Mouse (Mus musculus) limb, embryonic 14.5 days (tissue): ENCODE measurements at regions not wholly inside any gene's neighbourhood (a gene's known extent, or its start where the extent isn't known, plus 50 kb on each side); places are given as distances from the start of the nearest gene placed in this dataset.
A peak's percentile ranks its signal among the peaks of the same experiment; 100 is the strongest.

Experiments used
- ATAC-seq: fragments of 200-750 bp; cut with Nextera tagmentation; 2 replicates; pipeline ENCODE4 v1.8.0; 2017; ENCODE audit warnings: low read depth, moderate number of reproducible peaks, moderate TSS enrichment; ENCODE audit not compliant: low FRiP score
- DNase-seq: peaks from one replicate; pipeline ENCODE4 v3.0.0-alpha.2; 2015; ENCODE audit warnings: low spot score
- H3K27ac ChIP-seq: fragments of 300-500 bp; sonication (generic); replicated peaks from 2 replicates; pipeline ENCODE4 v1.5.1; 2014; ENCODE audit warnings: low read depth, mild to moderate bottlenecking, low read length, moderate library complexity, mixed read lengths
- H3K27me3 ChIP-seq: fragments of 300-500 bp; sonication (generic); 2 replicates; pipeline ENCODE4 v1.6.1; 2014; ENCODE audit warnings: low read length, mixed read lengths; ENCODE audit not compliant: control insufficient read depth, insufficient read depth
- H3K36me3 ChIP-seq: fragments of 300-500 bp; sonication (generic); 2 replicates; pipeline ENCODE4 v1.6.1; 2014; ENCODE audit warnings: mild to moderate bottlenecking, low read length, moderate library complexity, mixed read lengths; ENCODE audit not compliant: control insufficient read depth, insufficient read depth
- H3K4me1 ChIP-seq: fragments of 300-500 bp; sonication (generic); 2 replicates; pipeline ENCODE4 v1.6.1; 2014; ENCODE audit warnings: antibody characterized with exemption, low read length, mixed read lengths; ENCODE audit not compliant: control insufficient read depth, insufficient read depth
- H3K4me2 ChIP-seq: fragments of 300-500 bp; sonication (generic); replicated peaks from 2 replicates; pipeline ENCODE4 v1.6.1; 2014; ENCODE audit warnings: low read depth, mild to moderate bottlenecking, low read length, moderate library complexity; ENCODE audit not compliant: severe bottlenecking
- H3K4me3 ChIP-seq: fragments of 300-500 bp; sonication (generic); replicated peaks from 2 replicates; pipeline ENCODE4 v1.5.1; 2014; ENCODE audit warnings: low read length
- H3K9ac ChIP-seq: fragments of 300-500 bp; sonication (generic); 2 replicates; pipeline ENCODE4 v1.6.1; 2014; ENCODE audit warnings: mild to moderate bottlenecking, low read depth, low read length, moderate library complexity; ENCODE audit not compliant: severe bottlenecking
- H3K9me3 ChIP-seq: fragments of 300-500 bp; sonication (generic); 2 replicates; pipeline ENCODE4 v1.6.1; 2016; ENCODE audit warnings: low read length; ENCODE audit not compliant: control insufficient read depth
- POLR2A ChIP-seq: fragments of 200-500 bp; IDR thresholded peaks from 2 replicates; pipeline ENCODE4 v1.8.0; 2012; ENCODE audit warnings: inconsistent platforms, mild to moderate bottlenecking, moderate library complexity, borderline replicate concordance; ENCODE audit not compliant: insufficient read depth, insufficient read length; ENCODE audit errors: extremely low read depth
- WGBS: fragments of 180-500 bp; shearing (Covaris S2); extraction: QIAGEN DNeasy Blood & Tissue Kit; methylation state at CpG from one replicate; pipeline ENCODE4 v1.1.7; 2014; 5-methylcytosine and 5-hydroxymethylcytosine counted together

GRCm38 (mm10) chr15:56479015-56479414 lies 998.4 kb downstream of the Slc22a22 start:
- H3K27ac ChIP-seq: no peak overlapping the region
- ATAC-seq: peak; percentile 71; the same call in 1 of the 2 replicates
- peak; percentile 57 for DNase-seq

DNA sequence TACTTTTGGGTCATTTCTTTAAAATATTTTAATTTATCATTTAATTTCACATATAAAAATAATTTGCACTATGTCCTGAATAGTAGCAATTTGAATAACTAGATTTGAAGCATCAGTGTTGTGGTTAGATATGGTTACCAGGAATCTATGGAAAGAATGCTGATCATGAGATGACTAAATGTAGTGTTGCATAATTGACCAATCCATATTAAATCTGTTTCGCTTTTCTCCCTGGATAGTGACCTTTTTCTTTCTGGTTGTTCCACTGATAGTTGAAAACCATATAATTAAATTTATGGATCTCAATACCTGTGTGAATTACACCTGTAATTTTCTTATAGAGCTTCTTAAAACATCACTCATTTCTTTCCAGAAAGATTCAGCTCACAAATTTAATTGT lies 1003.7 kb downstream of the Slc22a22 start:
- Histone ChIP-seq H3K9me3 (no peaks in the 10 kb centered on the region), H3K9ac (no peak overlapping the region), H3K27me3 (no peaks in the 10 kb centered on the region), H3K27ac (no peak overlapping the region), H3K4me3 (no peak overlapping the region), H3K36me3 (no peaks in the 10 kb centered on the region), H3K4me1 (no peaks in the 10 kb centered on the region), H3K4me2 (no peak overlapping the region)
- no peak for ATAC-seq
- no peak for DNase-seq
- WGBS: 90% methylated on average over 1 of the region's 1 CpGs
- no peak for TF ChIP-seq POLR2A

More at GRCm38 (mm10) chr15:56479015-56479414, 998.4 kb downstream of the Slc22a22 start:
- TF ChIP-seq POLR2A: no peak
- H3K4me1 ChIP-seq: peaks cover 7% of the 10 kb centered on the region; the same call in 1 of the 2 replicates
- no peaks in the 10 kb centered on the region for H3K36me3 ChIP-seq
- H3K4me3 ChIP-seq: no peak overlapping the region
- WGBS: 40% methylated on average over 3 of the region's 3 CpGs
- H3K27me3 ChIP-seq: no peaks in the 10 kb centered on the region
- H3K9me3 ChIP-seq: no peaks in the 10 kb centered on the region
- no peak overlapping the region for H3K4me2 ChIP-seq
- H3K9ac ChIP-seq: no peak overlapping the region

DNA sequence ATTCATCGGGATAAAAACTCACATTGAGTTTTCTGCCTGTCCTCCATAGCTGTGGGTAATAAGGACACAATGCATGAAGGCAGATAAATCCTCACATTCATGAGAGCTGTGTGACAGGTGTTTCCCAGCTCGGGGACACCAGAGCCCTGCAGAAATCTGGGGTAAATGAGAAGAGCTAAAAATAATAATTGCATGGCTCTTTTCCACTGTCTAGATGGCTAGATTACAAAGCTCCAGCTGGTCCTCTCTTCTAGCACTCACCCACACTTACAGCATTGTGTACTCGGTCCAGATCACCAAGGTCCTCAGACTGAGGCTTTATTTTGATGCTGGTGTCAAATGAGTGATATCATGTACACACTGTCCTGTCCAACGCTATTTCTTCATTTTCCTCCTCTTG lies 1025.5 kb downstream of the Slc22a22 start:
- TF ChIP-seq POLR2A: no peak
- ATAC-seq (peak; percentile 67), DNase-seq (no peak)
- no peak overlapping the region for H3K4me3 ChIP-seq
- H3K27ac ChIP-seq: no peak overlapping the region
- H3K9ac ChIP-seq: no peak overlapping the region
- H3K4me1 ChIP-seq: no peaks in the 10 kb centered on the region
- no peaks in the 10 kb centered on the region for H3K9me3 ChIP-seq
- no peaks in the 10 kb centered on the region for H3K36me3 ChIP-seq
- no peak overlapping the region for H3K4me2 ChIP-seq
- no peaks in the 10 kb centered on the region for H3K27me3 ChIP-seq
- WGBS: 72% methylated on average over 4 of the region's 4 CpGs

DNA sequence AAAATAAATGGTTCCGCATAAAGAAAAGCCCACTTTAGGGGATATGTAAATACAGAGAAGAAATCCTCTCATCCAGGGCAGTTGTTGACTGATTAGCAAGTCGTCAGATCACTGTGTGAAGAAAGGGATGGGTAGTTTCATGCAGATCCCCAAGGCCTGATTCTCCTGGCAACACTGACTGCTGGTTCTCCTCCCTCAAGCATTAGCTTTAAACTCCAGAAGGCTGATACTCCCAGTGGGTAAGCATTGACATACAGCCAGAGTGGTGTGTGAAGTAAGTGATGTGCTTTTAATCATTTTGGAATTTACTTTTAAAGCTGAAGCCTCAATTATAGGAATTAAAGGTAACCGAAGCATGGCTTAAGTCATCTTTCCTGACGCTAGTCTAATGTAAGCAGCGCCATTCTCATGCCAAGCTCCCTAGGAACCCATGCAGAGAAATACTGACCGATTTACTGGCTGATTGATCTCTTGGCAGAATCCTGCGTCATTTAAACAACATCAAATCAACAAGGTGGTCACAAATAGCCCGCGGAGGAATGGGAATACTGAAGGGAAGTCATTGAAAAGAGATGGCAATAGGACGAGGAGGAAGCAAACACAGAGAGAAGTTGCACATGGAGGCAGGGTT lies 1029.3 kb downstream of the Slc22a22 start:
- Histone ChIP-seq H3K36me3 (no peaks in the 10 kb centered on the region), H3K9ac (no peak overlapping the region), H3K4me3 (no peak overlapping the region), H3K27me3 (no peaks in the 10 kb centered on the region), H3K27ac (no peak overlapping the region), H3K9me3 (no peaks in the 10 kb centered on the region), H3K4me2 (no peak overlapping the region), H3K4me1 (no peaks in the 10 kb centered on the region)
- 67% methylated on average over 10 of the region's 10 CpGs for WGBS
- no peak for DNase-seq
- no peak for TF ChIP-seq POLR2A
- no peak for ATAC-seq

DNA sequence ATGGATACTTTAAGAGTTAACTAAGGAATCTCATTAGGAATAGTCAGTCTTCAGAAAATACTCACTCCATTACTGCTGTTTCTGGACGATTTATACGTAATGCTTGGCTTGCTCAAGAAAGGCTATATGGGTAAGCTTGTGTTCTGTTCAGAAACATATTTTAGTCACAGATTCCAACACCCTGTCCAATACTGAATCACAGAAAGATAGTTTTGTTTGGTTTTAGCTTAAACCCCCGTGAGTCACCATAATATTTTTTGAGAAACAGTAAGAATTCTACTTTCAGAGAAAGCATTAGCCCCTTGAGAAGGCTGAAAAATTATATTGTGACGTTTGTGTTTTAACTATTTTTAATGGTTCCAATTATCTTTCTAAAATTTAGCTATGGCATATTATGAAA lies 1037.3 kb downstream of the Slc22a22 start:
- no peaks in the 10 kb centered on the region for H3K36me3 ChIP-seq
- no peak overlapping the region for H3K9ac ChIP-seq
- WGBS: 74% methylated on average over 4 of the region's 4 CpGs
- H3K4me1 ChIP-seq: no peaks in the 10 kb centered on the region
- H3K27ac ChIP-seq: no peak overlapping the region
- no peaks in the 10 kb centered on the region for H3K9me3 ChIP-seq
- no peak for DNase-seq
- no peak overlapping the region for H3K4me2 ChIP-seq
- H3K4me3 ChIP-seq: no peak overlapping the region
- no peak for ATAC-seq
- TF ChIP-seq POLR2A: no peak
- H3K27me3 ChIP-seq: no peaks in the 10 kb centered on the region

GRCm38 (mm10) chr15:56438370-56438769 lies 1039.1 kb downstream of the Slc22a22 start:
- H3K4me3 ChIP-seq: no peak overlapping the region
- H3K36me3 ChIP-seq: no peaks in the 10 kb centered on the region
- no peaks in the 10 kb centered on the region for H3K4me1 ChIP-seq
- no peak for DNase-seq
- H3K27ac ChIP-seq: no peak overlapping the region
- H3K27me3 ChIP-seq: no peaks in the 10 kb centered on the region
- no peak overlapping the region for H3K4me2 ChIP-seq
- no peak for ATAC-seq
- H3K9me3 ChIP-seq: no peaks in the 10 kb centered on the region
- 72% methylated on average over 2 of the region's 2 CpGs for WGBS
- no peak overlapping the region for H3K9ac ChIP-seq
- no peak for TF ChIP-seq POLR2A
